Mouse (Mus musculus) neural tube, embryonic 13.5 days (tissue): ENCODE measurements around the gene Eps15. TPM values are rescaled to one million over a fixed set of nuclear protein-coding genes. Genes with fewer than 3 reads are reported as not detected.

Source experiments
- ATAC-seq: fragments of 200-750 bp; cut with Nextera tagmentation; 2 replicates; pipeline ENCODE4 v1.8.0; 2017; ENCODE audit warnings: low read depth, mild to moderate bottlenecking, moderate TSS enrichment, moderate library complexity
- H3K27ac ChIP-seq: fragments of 300-500 bp; sonication (generic); replicated peaks from 2 replicates; pipeline ENCODE4 v1.5.1; 2015; ENCODE audit warnings: moderate library complexity, mild to moderate bottlenecking, inconsistent platforms
- H3K27me3 ChIP-seq: fragments of 300-500 bp; sonication (generic); 2 replicates; pipeline ENCODE4 v1.6.1; 2015; ENCODE audit warnings: mild to moderate bottlenecking, inconsistent platforms
- H3K36me3 ChIP-seq: fragments of 300-500 bp; sonication (generic); 2 replicates; pipeline ENCODE4 v1.6.1; 2015; ENCODE audit warnings: mild to moderate bottlenecking, inconsistent platforms
- H3K4me1 ChIP-seq: fragments of 300-500 bp; sonication (generic); replicated peaks from 2 replicates; pipeline ENCODE4 v1.6.1; 2015; ENCODE audit warnings: inconsistent platforms
- H3K4me2 ChIP-seq: fragments of 300-500 bp; sonication (generic); 2 replicates; pipeline ENCODE4 v1.6.1; 2015; ENCODE audit warnings: inconsistent platforms, mild to moderate bottlenecking, moderate library complexity
- H3K4me3 ChIP-seq: fragments of 300-500 bp; sonication (generic); 2 replicates; pipeline ENCODE4 v1.5.1; 2015; ENCODE audit warnings: mild to moderate bottlenecking, inconsistent platforms
- H3K9ac ChIP-seq: fragments of 300-500 bp; sonication (generic); 2 replicates; pipeline ENCODE4 v1.6.1; 2015; ENCODE audit warnings: moderate library complexity, mild to moderate bottlenecking, inconsistent platforms
- H3K9me3 ChIP-seq: fragments of 300-500 bp; sonication (generic); 2 replicates; pipeline ENCODE4 v1.6.1; 2016; ENCODE audit warnings: inconsistent platforms
- WGBS: fragments of 180-500 bp; shearing (Covaris S2); methylation state at CpG from one replicate; pipeline ENCODE4 v1.1.7; 2015; 5-methylcytosine and 5-hydroxymethylcytosine counted together
- polyA plus RNA-seq: library from polyadenylated mRNA; unstranded; fragments of >200 nt; fragmentation: Nextera tagmentation; extraction: Ambion mirVana; gene quantifications from 2 replicates; pipeline ENCODE4 v1.2.1, GENCODE M21; 2015

Eps15 gene
- polyA plus RNA-seq, 1 experiment from 2014 or later, result 74.4 TPM

DNA sequence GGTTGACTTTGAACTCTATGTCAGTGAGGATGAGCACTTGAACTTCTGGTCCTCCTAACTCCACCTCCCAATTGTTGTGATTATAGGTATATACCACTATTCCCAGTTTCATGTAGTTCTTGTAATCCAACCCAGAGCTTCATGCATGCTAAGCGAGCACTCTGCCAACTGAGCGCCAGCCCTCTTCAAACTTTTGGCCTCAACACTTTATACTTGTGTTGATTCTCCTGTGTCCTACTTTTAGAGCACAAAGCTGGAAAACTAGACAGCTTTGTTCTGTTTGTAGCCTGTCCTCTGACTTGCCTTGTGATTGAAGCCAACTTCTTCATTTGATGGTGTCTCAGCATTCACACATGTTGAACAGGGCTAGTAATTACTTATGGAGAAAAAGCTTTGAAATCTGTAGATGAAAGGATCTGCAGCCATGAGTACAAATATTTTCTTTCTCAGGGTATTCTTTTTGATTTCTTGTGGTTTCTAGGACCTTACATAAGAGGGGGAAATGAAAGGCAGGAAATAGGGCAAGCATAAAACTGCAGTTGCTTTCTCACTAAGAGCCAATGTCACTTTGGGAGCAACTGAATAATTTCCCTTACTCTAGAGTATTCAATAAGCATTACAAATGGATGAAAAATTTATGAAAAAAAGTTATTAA is 6.4 kb upstream of the Eps15 start:
- Histone ChIP-seq H3K27me3 (no peaks in the 10 kb centered on the region), H3K4me1 (no peaks in the 10 kb centered on the region), H3K4me3 (no peak overlapping the region), H3K9me3 (no peaks in the 10 kb centered on the region), H3K27ac (no peak overlapping the region), H3K4me2 (no peak overlapping the region), H3K36me3 (no peaks in the 10 kb centered on the region), H3K9ac (no peak overlapping the region)
- WGBS, result 91% methylated on average over 2 of the region's 2 CpGs
- no peak for ATAC-seq

- peak; percentile 87 for ATAC-seq
- Histone ChIP-seq H3K4me2 (peak overlapping the region; percentile 77), H3K27ac (peak overlapping the region; percentile 70), H3K27me3 (no peaks in the 10 kb centered on the region), H3K4me1 (peaks cover 23% of the 10 kb centered on the region), H3K4me3 (peak overlapping the region; percentile 72), H3K36me3 (no peaks in the 10 kb centered on the region), H3K9ac (peak overlapping the region; percentile 81), H3K9me3 (no peaks in the 10 kb centered on the region)
- WGBS, result under 1% methylated on average over 55 of the region's 85 CpGs
Observed at GRCm38 (mm10) chr4:109280459-109281160, 542 bp downstream of the Eps15 start.

- ATAC-seq, result no peak
Observed at GRCm38 (mm10) chr4:109281161-109281560, 1.1 kb downstream of the Eps15 start.

DNA sequence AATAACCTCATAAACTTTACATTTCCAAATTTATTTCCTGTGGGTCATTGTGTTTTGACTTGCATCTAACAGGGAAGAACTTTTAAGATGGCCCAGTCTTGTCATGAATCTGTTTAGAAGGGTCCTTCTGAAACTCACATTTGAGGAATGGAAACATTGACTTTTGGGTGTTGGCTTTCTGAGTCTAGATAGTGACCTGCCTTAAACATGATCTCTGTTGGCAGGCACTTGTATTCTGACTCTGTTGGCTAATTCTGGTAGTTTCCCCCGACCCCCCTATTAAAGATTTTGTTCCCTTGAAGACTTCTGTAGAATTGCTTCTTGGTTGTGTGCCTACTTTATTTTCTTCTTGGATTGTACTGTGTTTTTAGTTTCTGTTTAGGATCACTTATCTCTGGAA is 1.9 kb downstream of the Eps15 start:
- H3K9me3 ChIP-seq, result no peaks in the 10 kb centered on the region
- no peak overlapping the region for H3K9ac ChIP-seq
- ATAC-seq, result no peak
- H3K27me3 ChIP-seq, result no peaks in the 10 kb centered on the region
- H3K4me3 ChIP-seq, result peak overlapping the region; percentile 72
- 78% methylated on average over 1 of the region's 1 CpGs for WGBS
- H3K36me3 ChIP-seq, result no peaks in the 10 kb centered on the region
- H3K4me2 ChIP-seq, result peak overlapping the region; percentile 77
- no peak overlapping the region for H3K27ac ChIP-seq
- H3K4me1 ChIP-seq, result peaks cover 23% of the 10 kb centered on the region

More at GRCm38 (mm10) chr4:109281161-109281560, 1.1 kb downstream of the Eps15 start:
- Histone ChIP-seq H3K4me3 (peak overlapping the region; percentile 72), H3K9ac (peak overlapping the region; percentile 81), H3K36me3 (no peaks in the 10 kb centered on the region), H3K9me3 (no peaks in the 10 kb centered on the region), H3K27me3 (no peaks in the 10 kb centered on the region), H3K4me2 (peak overlapping the region; percentile 77), H3K4me1 (peaks cover 23% of the 10 kb centered on the region), H3K27ac (no peak overlapping the region)
- 6% methylated on average over 4 of the region's 4 CpGs for WGBS

GRCm38 (mm10) chr4:109294629-109295028 is 14.6 kb downstream of the Eps15 start:
- H3K9ac ChIP-seq, result no peak overlapping the region
- no peaks in the 10 kb centered on the region for H3K27me3 ChIP-seq
- no peaks in the 10 kb centered on the region for H3K4me1 ChIP-seq
- H3K4me3 ChIP-seq, result no peak overlapping the region
- ATAC-seq, result no peak
- H3K9me3 ChIP-seq, result no peaks in the 10 kb centered on the region
- no peaks in the 10 kb centered on the region for H3K36me3 ChIP-seq
- H3K4me2 ChIP-seq, result no peak overlapping the region
- no peak overlapping the region for H3K27ac ChIP-seq

DNA sequence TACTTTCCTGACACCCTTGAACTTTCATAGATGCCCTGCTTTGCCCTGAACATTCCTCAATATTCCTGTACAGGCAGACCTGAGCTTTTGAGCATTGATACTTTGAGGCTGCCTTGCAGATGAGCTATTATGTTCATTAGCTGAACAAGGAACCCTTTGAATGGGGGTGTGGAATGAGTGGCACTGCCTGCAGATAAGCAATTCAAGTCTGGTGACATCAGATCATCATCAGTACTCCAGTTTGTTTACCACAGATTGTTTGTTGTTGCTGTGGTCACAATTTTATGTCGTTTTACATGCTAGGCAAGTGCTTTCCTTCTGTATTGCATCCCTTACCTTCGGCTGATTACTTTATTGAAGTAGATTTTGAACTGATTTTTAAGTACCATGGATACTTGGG is 16.4 kb downstream of the Eps15 start:
- Histone ChIP-seq H3K9ac (no peak overlapping the region), H3K4me1 (no peaks in the 10 kb centered on the region), H3K9me3 (no peaks in the 10 kb centered on the region), H3K36me3 (no peaks in the 10 kb centered on the region), H3K4me3 (no peak overlapping the region), H3K4me2 (no peak overlapping the region), H3K27me3 (no peaks in the 10 kb centered on the region), H3K27ac (no peak overlapping the region)
- WGBS, result 71% methylated on average over 2 of the region's 2 CpGs
- no peak for ATAC-seq

DNA sequence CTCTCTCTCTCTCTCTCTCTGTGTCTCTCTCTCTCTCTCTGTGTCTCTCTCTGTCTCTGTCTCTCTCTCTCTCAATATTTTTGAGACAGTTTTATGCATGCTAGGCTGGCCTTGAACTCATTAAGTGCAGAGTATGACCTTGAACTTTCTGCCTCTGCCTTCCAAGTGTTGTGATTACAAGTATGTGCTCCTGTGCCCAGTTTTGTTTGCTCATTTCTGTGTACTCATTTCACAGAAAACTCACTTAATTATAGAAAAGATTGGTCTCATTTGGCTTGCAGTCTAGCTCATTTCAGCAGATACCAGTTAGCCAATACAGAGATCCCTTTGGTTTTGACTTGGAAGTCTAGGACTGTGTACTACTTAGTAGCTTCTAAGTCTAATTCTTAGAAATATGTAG is 19.1 kb downstream of the Eps15 start:
- Histone ChIP-seq H3K27me3 (no peaks in the 10 kb centered on the region), H3K9ac (no peak overlapping the region), H3K36me3 (no peaks in the 10 kb centered on the region), H3K9me3 (no peaks in the 10 kb centered on the region), H3K4me3 (no peak overlapping the region), H3K4me1 (no peaks in the 10 kb centered on the region), H3K27ac (no peak overlapping the region), H3K4me2 (no peak overlapping the region)
- ATAC-seq, result no peak

DNA sequence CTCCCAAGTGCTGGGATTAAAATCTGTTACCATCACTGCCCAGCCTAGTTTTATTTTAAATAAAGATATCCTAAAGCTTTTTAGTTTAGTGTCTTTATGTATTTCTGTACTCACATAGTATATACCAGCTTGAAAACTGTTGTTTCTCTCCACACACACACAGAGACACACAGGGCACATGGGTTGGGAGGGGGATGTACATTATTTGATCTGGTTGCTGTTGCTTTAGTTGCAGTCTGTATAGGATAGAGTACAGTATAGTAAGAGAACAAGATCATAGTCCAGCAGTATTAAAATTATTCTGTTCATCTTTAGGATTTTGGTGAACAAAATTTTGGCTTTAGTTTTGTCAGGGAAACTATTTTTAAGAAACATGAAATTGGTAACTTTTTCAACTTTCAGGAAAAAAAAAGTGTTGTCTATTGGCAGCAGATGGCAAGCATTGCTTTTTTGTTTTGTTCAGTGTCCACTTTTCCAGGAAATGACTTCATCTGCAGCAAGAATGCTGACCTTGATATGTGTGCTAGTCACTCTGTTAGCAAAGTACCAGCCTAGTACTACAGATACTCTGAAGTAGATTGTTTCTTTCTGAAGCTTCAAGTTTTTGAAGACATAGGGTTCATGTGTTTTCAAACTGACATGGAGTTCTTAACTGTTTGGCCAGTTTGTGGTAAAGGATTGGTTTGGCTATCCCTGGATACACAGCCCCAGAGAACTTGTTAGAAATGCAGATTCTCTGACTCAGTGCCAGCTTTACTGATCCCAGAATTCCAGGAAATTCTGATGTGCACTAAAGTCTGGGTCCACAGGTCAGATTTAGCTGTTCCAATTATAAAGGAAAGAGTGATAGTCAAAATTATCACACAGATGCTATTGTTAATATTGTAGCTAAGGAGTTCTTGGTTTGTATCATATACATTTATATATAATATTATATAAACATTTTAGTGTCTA is 37.1 kb downstream of the Eps15 start:
- no peaks in the 10 kb centered on the region for H3K9me3 ChIP-seq
- H3K4me1 ChIP-seq, result no peaks in the 10 kb centered on the region
- H3K4me3 ChIP-seq, result no peak overlapping the region
- no peaks in the 10 kb centered on the region for H3K27me3 ChIP-seq
- no peak overlapping the region for H3K9ac ChIP-seq
- H3K4me2 ChIP-seq, result no peak overlapping the region
- no peak overlapping the region for H3K27ac ChIP-seq
- 0 out of 2 replicates have a peak, but pooled peaks cover under 1% of the 10 kb centered on the region for H3K36me3 ChIP-seq
- ATAC-seq, result no peak

GRCm38 (mm10) chr4:109336796-109337195 is 56.7 kb downstream of the Eps15 start:
- 84% methylated on average over 4 of the region's 4 CpGs for WGBS

DNA sequence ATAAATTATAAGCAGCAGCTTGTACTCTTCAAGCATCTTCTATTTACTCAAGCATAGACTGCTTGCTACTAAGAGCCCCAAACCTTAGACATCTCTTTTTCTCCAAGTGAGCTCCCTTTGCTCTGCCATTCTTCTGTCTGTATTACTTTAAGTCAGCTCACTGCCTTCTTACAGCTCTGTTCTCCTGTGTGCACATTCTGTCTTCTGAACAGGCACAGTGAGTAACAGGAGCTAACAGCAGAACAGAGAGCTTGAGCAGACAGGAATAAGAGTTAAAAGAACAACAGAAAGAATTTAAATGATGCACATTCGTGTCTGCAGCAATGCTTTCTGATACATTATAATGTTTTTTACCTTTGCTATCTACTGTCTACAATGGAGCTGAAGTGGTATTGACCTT is 61.2 kb downstream of the Eps15 start:
- Histone ChIP-seq H3K9ac (no peak overlapping the region), H3K4me3 (no peak overlapping the region), H3K4me1 (peaks cover 18% of the 10 kb centered on the region), H3K4me2 (no peak overlapping the region), H3K27me3 (no peaks in the 10 kb centered on the region), H3K36me3 (no peaks in the 10 kb centered on the region), H3K27ac (no peak overlapping the region), H3K9me3 (no peaks in the 10 kb centered on the region)
- WGBS, result 80% methylated on average over 1 of the region's 1 CpGs
- ATAC-seq, result no peak

More at GRCm38 (mm10) chr4:109336796-109337195, 56.7 kb downstream of the Eps15 start:
- Histone ChIP-seq H3K4me1 (0 out of 2 replicates have a peak, but pooled peaks cover 4% of the 10 kb centered on the region), H3K27me3 (no peaks in the 10 kb centered on the region), H3K36me3 (peaks cover 8% of the 10 kb centered on the region), H3K4me3 (no peak overlapping the region), H3K4me2 (no peak overlapping the region), H3K9me3 (no peaks in the 10 kb centered on the region), H3K9ac (no peak overlapping the region), H3K27ac (no peak overlapping the region)
- ATAC-seq, result no peak

DNA sequence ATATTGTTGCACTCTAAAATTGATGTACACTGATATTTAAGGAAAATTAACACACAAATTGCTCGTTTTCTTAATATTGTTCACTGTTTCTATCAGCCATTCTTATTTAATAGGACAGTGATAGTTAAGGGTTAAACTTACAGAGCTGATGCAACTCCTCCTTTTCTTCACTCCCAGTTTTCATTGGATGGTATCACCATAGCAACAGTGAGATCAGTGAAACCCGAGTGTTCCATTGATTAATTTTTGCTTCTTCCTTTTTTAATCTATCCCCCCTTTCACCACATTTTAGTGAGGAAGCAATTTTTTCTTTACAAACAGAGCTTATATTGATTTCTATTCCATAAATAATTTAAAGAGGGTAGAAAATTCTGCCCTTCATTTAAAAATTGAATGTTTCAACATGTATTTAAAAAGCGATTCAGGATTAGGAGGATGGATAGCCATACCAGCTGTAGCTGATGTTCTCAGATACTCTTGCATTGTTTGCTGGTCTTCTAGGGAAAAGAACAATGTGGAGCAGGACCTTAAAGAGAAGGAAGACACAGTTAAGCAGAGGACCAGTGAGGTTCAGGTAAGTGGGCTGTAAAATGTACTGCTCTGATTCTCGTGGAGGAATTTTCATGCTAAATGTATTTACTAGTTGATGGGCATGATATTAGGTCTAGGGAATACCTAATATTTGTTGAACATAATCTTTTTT is 62.9 kb downstream of the Eps15 start:
- Histone ChIP-seq H3K9me3 (no peaks in the 10 kb centered on the region), H3K4me3 (peak overlapping the region; percentile 46), H3K36me3 (no peaks in the 10 kb centered on the region), H3K4me1 (peaks cover 21% of the 10 kb centered on the region), H3K4me2 (peak overlapping the region; percentile 32), H3K27me3 (no peaks in the 10 kb centered on the region), H3K9ac (peak overlapping the region; percentile 65), H3K27ac (peak overlapping the region; percentile 68)
- ATAC-seq, result peak; percentile 91
- WGBS, result 42% methylated on average over 4 of the region's 4 CpGs
